Mouse (Mus musculus) embryo, embryonic 10 days (tissue): ENCODE measurements at regions not wholly inside any gene's neighbourhood (a gene's known extent, or its start where the extent isn't known, plus 50 kb on each side); places are given as distances from the start of the nearest gene placed in this dataset.

Experiments
- DNase-seq: peaks from one replicate; pipeline ENCODE4 v3.0.0-alpha.2; 2015; ENCODE audit warnings: low spot score

- no peak for DNase-seq
Measured at GRCm38 (mm10) chr6:100176914-100177560, 110.2 kb downstream of the Rybp start.

DNA sequence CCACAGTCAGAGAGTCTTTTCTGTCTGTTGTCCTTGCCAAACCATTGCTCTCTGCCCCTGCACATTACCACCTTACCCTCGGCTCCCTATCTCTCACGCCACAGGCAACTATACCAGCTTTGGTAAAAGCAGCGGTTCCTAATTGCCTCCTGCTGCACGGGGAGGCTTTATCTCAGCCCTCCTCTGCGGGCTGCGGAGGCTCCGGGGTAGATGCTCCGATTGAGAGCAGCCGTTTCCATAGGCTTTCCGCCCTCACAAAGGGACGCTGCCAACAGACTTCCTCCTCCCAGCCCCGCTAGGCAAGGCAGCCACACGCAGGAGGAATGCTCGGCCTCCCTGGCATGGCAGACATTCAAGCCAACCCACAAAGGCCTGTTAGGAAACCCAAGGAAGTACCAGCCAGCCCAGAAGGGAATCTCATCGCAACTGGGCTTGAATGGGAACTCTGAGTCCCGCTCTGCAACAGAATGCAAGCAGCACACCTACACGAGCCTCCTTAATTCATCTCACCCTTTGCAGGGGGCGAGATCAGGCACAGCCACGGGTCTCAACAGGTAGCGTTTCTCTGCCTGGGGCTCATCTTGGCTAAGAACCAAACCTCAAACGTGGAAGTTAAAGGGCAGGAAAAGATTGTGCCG, 116.5 kb downstream of the Rybp start:
- DNase-seq = peak; percentile 48

DNA sequence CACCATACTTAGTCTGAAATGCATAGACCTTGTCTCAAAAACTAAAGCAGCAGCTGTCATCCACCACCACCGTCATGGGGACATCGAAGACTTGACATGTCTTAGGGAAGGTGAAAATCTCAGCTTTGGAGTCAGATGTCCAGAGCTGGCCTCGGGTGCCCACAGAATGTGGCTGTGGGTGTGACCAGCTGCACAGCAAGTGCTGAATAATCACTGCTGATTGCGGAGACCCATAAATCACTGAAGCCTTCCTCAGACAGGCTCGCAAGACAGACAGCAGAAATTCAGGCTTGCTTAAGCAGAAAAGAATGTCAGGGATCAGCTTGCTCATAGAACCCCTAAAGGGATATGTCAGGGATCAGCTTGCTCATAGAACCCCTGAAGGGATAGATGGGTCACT, 120.0 kb downstream of the Rybp start:
- no peak for DNase-seq

DNA sequence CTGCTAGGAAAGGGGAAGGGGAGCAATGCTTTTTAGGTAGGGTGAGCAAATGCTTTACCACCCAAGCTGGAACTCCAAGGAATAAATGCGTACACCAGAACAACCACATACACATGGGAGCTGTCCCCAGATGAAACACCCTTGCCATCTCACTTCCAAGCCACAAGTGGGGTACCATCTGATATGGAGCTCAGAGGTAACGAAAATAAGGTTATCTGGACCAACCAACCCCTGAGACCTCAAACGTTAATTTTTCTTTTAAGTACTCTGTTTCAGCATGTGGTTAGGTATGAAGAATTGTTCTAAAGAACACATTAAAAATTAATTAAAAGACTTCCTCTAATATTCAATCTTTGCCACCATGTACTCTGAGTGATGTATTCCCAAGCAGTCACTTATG, 121.5 kb downstream of the Rybp start:
- DNase-seq = no peak

DNA sequence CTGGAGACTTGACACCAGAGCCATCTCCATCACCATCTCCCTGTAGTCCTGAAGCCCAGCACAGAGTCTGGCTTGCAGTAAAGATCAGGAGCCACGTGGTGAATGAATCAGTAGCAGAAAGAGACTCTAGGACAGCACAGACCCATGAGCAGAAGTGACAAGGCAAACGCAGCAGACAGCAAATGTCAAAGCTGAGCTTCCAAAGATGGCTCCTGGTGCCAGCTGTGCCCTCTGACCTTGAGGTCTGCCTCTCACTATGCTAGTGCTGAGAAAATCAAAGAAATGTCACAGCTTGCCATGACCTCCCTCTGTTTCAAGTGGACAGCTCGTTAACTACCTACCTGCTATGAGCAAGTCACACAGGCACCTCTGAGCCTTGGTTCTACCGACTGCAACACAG, 123.1 kb downstream of the Rybp start:
- peak; percentile 78 for DNase-seq

- DNase-seq = no peak
Measured at GRCm38 (mm10) chr6:100163814-100164130, 123.5 kb downstream of the Rybp start.

GRCm38 (mm10) chr6:100162961-100163813, 124.1 kb downstream of the Rybp start:
- peak; percentile 88 for DNase-seq

DNA sequence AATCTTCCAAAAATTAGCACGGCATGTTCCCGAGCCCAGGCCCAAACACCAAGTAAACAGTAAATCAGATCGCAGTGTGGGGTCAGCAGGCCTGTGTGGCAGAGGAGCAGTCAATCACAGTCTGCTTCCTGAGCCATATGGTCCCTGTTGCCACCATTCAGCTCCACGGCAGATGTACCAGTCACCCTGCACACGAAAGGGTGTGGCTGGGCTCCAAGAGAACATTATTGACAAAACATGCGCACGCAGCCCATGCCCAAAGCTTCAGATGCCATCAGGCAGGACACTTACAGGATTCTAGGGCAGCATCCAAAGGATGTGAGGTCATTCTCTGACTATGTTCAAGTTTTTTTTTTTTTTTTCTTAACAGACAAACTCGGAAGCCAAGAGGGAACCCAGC, 126.6 kb downstream of the Rybp start:
- DNase-seq = peak; percentile 26

- no peak for DNase-seq
Measured at GRCm38 (mm10) chr6:100159817-100160216, 127.5 kb downstream of the Rybp start.

- peak; percentile 48 for DNase-seq
Measured at GRCm38 (mm10) chr6:100159246-100159645, 128.0 kb downstream of the Rybp start.

GRCm38 (mm10) chr6:100157288-100157687, 130.0 kb downstream of the Rybp start:
- no peak for DNase-seq

- DNase-seq = no peak
Measured at GRCm38 (mm10) chr6:100156163-100156562, 131.1 kb downstream of the Rybp start.

DNA sequence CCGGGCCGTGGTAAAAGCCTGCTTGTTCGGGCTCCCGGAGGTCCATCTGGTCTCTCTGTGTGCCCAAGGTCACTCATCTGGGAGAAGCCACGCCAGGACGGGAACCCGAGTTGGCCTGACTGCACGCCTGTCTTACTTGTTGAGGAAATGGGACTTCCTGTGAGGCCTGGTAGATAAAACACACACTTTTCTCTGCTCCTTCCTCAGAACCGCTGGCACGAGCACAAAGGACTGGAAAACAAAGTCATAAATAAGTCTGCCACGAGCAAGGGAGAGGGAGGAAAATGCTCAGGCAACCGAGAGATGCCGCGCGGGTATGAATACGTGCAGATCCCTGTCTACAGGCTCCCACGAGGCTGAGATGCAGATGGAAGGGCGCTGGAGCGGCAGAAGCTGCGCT, 131.6 kb downstream of the Rybp start:
- peak; percentile 40 for DNase-seq

GRCm38 (mm10) chr6:100151447-100151846, 135.8 kb downstream of the Rybp start:
- DNase-seq = no peak

GRCm38 (mm10) chr6:100150703-100151208, 136.5 kb downstream of the Rybp start:
- DNase-seq = no peak

- DNase-seq = no peak
Measured at GRCm38 (mm10) chr6:100149458-100149852, 137.8 kb downstream of the Rybp start.

GRCm38 (mm10) chr6:100148751-100149457, 138.4 kb downstream of the Rybp start:
- no peak for DNase-seq

GRCm38 (mm10) chr6:100146360-100146935, 140.8 kb downstream of the Rybp start:
- DNase-seq = no peak

DNA sequence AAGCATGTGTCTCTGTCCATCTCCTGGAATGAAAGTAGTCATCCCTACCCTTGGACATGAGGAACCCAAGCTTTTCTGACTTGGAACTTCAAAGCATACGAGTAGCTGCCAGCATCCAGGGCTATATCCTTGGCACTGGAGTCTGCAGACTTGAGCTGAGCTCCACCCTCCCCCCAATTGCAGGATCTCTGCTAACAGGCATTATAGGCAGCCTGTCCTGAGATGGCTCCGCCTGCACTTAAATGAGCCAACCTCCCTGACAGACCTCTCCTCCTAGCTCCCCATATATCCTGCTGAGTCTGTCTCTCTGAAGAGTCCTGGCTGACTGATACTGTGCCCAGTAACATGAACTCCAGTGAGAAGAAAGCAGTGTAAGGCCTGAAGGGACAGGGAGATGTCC, 141.4 kb downstream of the Rybp start:
- no peak for DNase-seq

GRCm38 (mm10) chr6:100144544-100145287, 142.6 kb downstream of the Rybp start:
- DNase-seq = peak; percentile 32

- peak; percentile 71 for DNase-seq
Measured at GRCm38 (mm10) chr6:100143586-100144301, 143.5 kb downstream of the Rybp start.
